Mouse (Mus musculus): ENCODE measurements around the gene Tacc3.

GRCm38 (mm10) chr5:33696430-33696829 is 38.5 kb downstream of the Tacc3 start:
- TF ChIP-seq GATA1 (IDR thresholded peaks at IDR 0.05; ENCODE audit: borderline replicate concordance, low read length) (no peak), FLI1 (IDR thresholded peaks at IDR 0.05; ENCODE audit: low read length) (no peak)

Data from megakaryocyte, embryonic 14.5 days (primary cell).